8 mouse cellular contexts compared by ENCODE assay signal in genomic region chr1:152386188-152386835, GRCm38 (mm10). TPM values are rescaled to one million over a fixed set of nuclear protein-coding genes. Genes with fewer than 3 reads are reported as not detected.
DNase-seq lines count a peak whose midpoint lies in the region; ATAC-seq lines count a peak whose summit lies in the region.

Gene Tsen15 (minus strand): TSS chr1:152386688.

- no peaks in the 10 kb centered on the region for H3K27me3 ChIP-seq in intestine, embryonic 16.5 days (replicated peaks; ENCODE audit: control insufficient read depth, insufficient read depth, low read length)

- H3K9ac ChIP-seq in intestine, embryonic 16.5 days (ENCODE audit: low read depth, low read length), result peak within 1 kb of the TSS; percentile 92

- DNase-seq in adrenal gland, adult 8-10 months, result peak; percentile 73
- peak; percentile 84 for DNase-seq in embryo, embryonic 9.5 days (ENCODE audit: extremely low spot score)
- DNase-seq in gastrocnemius, postnatal 4 days (ENCODE audit: low spot score in 2 of 2), result peak; percentile 63 to 83
- peak; percentile 89 for DNase-seq in left cerebral cortex, postnatal 25 days (ENCODE audit: low spot score in 2 of 2)
- peak; percentile 77 for DNase-seq in mesoderm, embryonic 11.5 days (ENCODE audit: low read depth, low spot score)
- DNase-seq in right cerebral cortex, postnatal 25 days, result peak; percentile 90
- DNase-seq in urinary bladder, postnatal 36 days (ENCODE audit: low spot score in 2 of 2), result peak; percentile 83 to 85

- H3K36me3 ChIP-seq in intestine, embryonic 16.5 days (ENCODE audit: control insufficient read depth, insufficient read depth, low read length), result no peaks in the 10 kb centered on the region

- intact Hi-C loops in left cerebral cortex, postnatal 25 days (cut with DNase I), result loop anchor here (5.0 kb wide), 1 partner anchor 126 kb away; no protein-coding TSS in a partner anchor

- no peaks in the 10 kb centered on the region for H3K4me1 ChIP-seq in intestine, embryonic 16.5 days (ENCODE audit: control insufficient read depth, insufficient read depth, low read length)

- ATAC-seq in intestine, embryonic 16.5 days, result peak; percentile 99

- under 1% methylated on average over 52 of the region's 57 CpGs for WGBS in intestine, embryonic 16.5 days

- H3K27ac ChIP-seq in intestine, embryonic 16.5 days (ENCODE audit: low read length), result peak within 1 kb of the TSS; percentile 37; the same call in 1 of the 2 replicates

- H3K4me3 ChIP-seq in intestine, embryonic 16.5 days (ENCODE audit: low read length), result peak within 1 kb of the TSS; percentile 92

- H3K9me3 ChIP-seq in intestine, embryonic 16.5 days (ENCODE audit: control insufficient read depth, low read length), result no peaks in the 10 kb centered on the region

- H3K4me2 ChIP-seq in intestine, embryonic 16.5 days (ENCODE audit: low read depth, low read length), result peak within 1 kb of the TSS; percentile 75

RNA-seq across cellular contexts. Expression of gene Tsen15, which starts in this region (rescaled TPM):
- total RNA-seq in adrenal gland, adult 8-10 months (2022), result 10 to 100 TPM; 26.2 to 35.1 (median 29.9) TPM
- total RNA-seq in gastrocnemius, postnatal 4 days (2021), result 10 to 100 TPM; 23.5 to 24.4 TPM
- polyA plus RNA-seq in intestine, embryonic 16.5 days (2015; fragmentation: Nextera tagmentation; extraction: Ambion mirVana), result 57.0 and 64.0 TPM in 2 replicates
- 10 to 100 TPM; 30.6 to 32.3 TPM for total RNA-seq in left cerebral cortex, postnatal 25 days (2021)

Comparison
In these comparisons a context has a peak if more than half of its experiments do, and no peak if none do; other contexts are left out.
1. Peak in every context shown above with its lines: DNase-seq, ATAC-seq, H3K4me3 ChIP-seq and H3K27ac ChIP-seq.